Mouse (Mus musculus): ENCODE measurements at regions not wholly inside any gene's neighbourhood (a gene's known extent, or its start where the extent isn't known, plus 50 kb on each side); places are given as distances from the start of the nearest gene placed in this dataset.
"Not testable (repeated sequence)": the region's sequence is repeated elsewhere in the genome, so short reads cannot be mapped to it uniquely, and the experiment has no call there.

DNA sequence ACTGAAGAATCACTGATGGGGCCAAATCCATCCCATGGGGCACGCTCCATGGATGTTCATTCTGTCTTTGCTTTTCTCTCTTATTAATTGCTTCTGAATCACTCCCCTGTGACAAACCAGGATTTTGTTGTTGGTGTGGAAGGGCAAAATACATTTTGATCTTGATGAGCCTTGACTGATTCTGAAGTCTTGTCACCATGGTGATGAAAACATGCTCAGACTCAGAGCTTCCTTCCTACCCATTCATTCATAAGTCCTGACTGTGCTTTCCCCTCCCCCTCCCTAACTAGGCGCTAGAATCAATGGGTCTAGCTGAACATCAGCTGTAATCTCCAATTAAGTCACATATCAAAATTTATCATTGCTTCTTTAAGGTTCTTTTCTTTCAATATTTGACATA is 84.2 kb upstream of the Pou1f1 start:
- H3K9ac ChIP-seq (replicated peaks), result no peak overlapping the region
- TF ChIP-seq EP300 (IDR thresholded peaks at IDR 0.05; ENCODE audit: low read depth) (no peak), CTCF (IDR thresholded peaks at IDR 0.05; ENCODE audit: low read depth) (no peak)
- no peak overlapping the region for H3K4me2 ChIP-seq (ENCODE audit: low read depth, low read length)
- H3K27ac ChIP-seq (ENCODE audit: low read depth), result no peak overlapping the region
- H3K9me3 ChIP-seq (ENCODE audit: low read length), result no peaks in the 10 kb centered on the region
- H3K4me1 ChIP-seq (ENCODE audit: insufficient read depth), result no peaks in the 10 kb centered on the region
- H3K4me3 ChIP-seq (ENCODE audit: low read depth, low read length), result no peak overlapping the region
- 64% methylated on average over 2 of the region's 2 CpGs for WGBS (ENCODE audit: insufficient replicate concordance)
- ATAC-seq, result no peak
- H3K27me3 ChIP-seq (ENCODE audit: insufficient read depth, low read length), result no peaks in the 10 kb centered on the region
- no peaks in the 10 kb centered on the region for H3K36me3 ChIP-seq (replicated peaks; ENCODE audit: insufficient read depth, low read length)
- DNase-seq, result no peak

DNA sequence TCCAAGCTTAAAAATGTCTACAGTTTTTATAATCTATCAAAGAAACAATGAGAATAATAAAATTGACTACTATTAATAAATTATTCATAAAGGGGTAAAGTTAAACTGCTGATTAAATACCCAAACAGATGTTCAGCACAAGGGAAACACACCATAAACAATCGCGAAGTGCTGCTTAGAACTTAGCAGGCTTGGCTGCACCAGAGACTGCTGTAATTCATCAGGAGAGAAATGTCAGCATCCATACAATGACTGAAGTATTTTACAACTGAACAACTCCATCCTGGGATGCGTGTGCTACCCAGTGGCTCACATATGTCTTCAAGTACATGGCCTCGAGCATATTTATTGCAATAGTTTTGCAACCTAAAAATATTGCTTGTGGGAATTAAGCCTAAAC is 78.4 kb upstream of the Pou1f1 start:
- Histone ChIP-seq H3K4me2 (ENCODE audit: low read depth, low read length) (no peak overlapping the region), H3K4me3 (ENCODE audit: low read depth, low read length) (no peak overlapping the region), H3K36me3 (replicated peaks; ENCODE audit: insufficient read depth, low read length) (no peaks in the 10 kb centered on the region), H3K9me3 (ENCODE audit: low read length) (no peaks in the 10 kb centered on the region), H3K9ac (replicated peaks) (no peak overlapping the region), H3K27ac (ENCODE audit: low read depth) (no peak overlapping the region), H3K4me1 (ENCODE audit: insufficient read depth) (no peaks in the 10 kb centered on the region), H3K27me3 (ENCODE audit: insufficient read depth, low read length) (no peaks in the 10 kb centered on the region)
- DNase-seq (no peak), ATAC-seq (no peak)
- 68% methylated on average over 4 of the region's 4 CpGs for WGBS (ENCODE audit: insufficient replicate concordance)
- TF ChIP-seq EP300 (IDR thresholded peaks at IDR 0.05; ENCODE audit: low read depth), result no peak
- no peak for TF ChIP-seq CTCF (IDR thresholded peaks at IDR 0.05; ENCODE audit: low read depth)

DNA sequence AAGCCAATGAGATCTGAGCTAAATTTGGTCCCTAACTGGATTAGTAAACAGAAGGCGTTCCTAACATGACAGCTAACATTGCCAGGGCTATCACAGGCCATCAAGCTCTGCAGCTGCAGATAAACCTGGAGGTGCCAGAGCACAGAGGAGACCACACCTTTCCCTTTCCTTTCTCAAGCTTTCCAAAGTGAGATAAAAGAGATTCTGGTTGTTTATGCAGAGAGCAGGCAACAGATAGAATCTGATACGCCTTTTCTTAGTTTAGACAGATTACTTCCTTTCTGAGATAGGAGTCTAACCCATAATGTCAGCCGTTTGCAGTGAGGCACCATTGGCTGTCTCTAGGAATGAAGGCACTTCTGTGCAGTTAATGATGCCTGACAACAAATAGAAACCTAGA is 71.5 kb upstream of the Pou1f1 start:
- Histone ChIP-seq H3K27me3 (ENCODE audit: insufficient read depth, low read length) (no peaks in the 10 kb centered on the region), H3K4me3 (ENCODE audit: low read depth, low read length) (no peak overlapping the region), H3K9ac (replicated peaks) (no peak overlapping the region), H3K27ac (ENCODE audit: low read depth) (no peak overlapping the region), H3K4me2 (ENCODE audit: low read depth, low read length) (no peak overlapping the region), H3K4me1 (ENCODE audit: insufficient read depth) (no peaks in the 10 kb centered on the region), H3K36me3 (replicated peaks; ENCODE audit: insufficient read depth, low read length) (no peaks in the 10 kb centered on the region), H3K9me3 (ENCODE audit: low read length) (no peaks in the 10 kb centered on the region)
- DNase-seq, result no peak
- TF ChIP-seq CTCF (IDR thresholded peaks at IDR 0.05; ENCODE audit: low read depth), result no peak
- ATAC-seq, result no peak
- 31% methylated on average over 3 of the region's 3 CpGs for WGBS (ENCODE audit: insufficient replicate concordance)

DNA sequence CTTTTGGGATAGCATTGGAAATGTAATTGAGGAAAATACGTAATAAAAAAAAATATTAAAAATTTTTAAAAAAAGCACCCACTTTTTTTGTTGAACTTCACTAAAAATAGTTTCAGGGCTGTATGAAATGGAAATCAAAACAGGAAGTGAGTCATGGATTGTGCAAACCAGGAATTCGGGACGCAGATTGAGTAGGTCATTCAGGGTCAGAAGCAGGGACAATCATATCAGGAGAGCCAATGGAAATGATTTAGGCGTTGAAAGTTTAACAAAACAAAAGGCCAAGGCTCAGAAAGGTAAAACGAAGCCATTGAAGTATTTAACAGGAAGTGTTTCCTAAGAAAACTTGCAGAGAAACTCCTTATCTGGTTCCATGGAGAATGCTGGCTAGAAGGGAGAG is 69.6 kb upstream of the Pou1f1 start:
- no peaks in the 10 kb centered on the region for H3K4me1 ChIP-seq (ENCODE audit: insufficient read depth)
- DNase-seq, result no peak
- no peak overlapping the region for H3K4me2 ChIP-seq (ENCODE audit: low read depth, low read length)
- no peaks in the 10 kb centered on the region for H3K36me3 ChIP-seq (replicated peaks; ENCODE audit: insufficient read depth, low read length)
- H3K27me3 ChIP-seq (ENCODE audit: insufficient read depth, low read length), result no peaks in the 10 kb centered on the region
- no peak overlapping the region for H3K9ac ChIP-seq (replicated peaks)
- TF ChIP-seq CTCF (IDR thresholded peaks at IDR 0.05; ENCODE audit: low read depth), result no peak
- TF ChIP-seq EP300 (IDR thresholded peaks at IDR 0.05; ENCODE audit: low read depth), result no peak
- no peak for ATAC-seq
- H3K4me3 ChIP-seq (ENCODE audit: low read depth, low read length), result no peak overlapping the region
- no peak overlapping the region for H3K27ac ChIP-seq (ENCODE audit: low read depth)
- WGBS (ENCODE audit: insufficient replicate concordance), result 46% methylated on average over 5 of the region's 5 CpGs
- no peaks in the 10 kb centered on the region for H3K9me3 ChIP-seq (ENCODE audit: low read length)

DNA sequence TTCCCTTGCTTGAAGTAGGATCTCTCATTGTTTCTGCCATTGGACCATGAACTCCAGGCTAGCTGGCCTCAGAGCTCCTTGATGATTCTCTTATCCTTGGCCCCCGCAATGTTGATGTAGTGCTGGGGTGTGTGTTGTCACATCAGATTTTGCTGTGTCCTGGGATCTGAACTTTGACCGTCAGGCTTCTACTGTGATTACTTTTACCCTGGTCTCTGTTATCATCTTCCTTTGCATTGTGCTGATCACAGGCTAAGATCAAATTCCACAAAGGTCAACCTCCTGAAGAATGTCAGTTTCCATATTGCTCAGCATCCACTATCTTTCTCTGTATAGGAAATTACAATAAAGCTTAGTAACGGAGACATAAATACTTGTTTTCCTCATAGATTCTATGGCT is 68.4 kb upstream of the Pou1f1 start:
- Histone ChIP-seq H3K4me3 (ENCODE audit: low read depth, low read length) (no peak overlapping the region), H3K9ac (replicated peaks) (no peak overlapping the region), H3K4me1 (ENCODE audit: insufficient read depth) (no peaks in the 10 kb centered on the region), H3K36me3 (replicated peaks; ENCODE audit: insufficient read depth, low read length) (no peaks in the 10 kb centered on the region), H3K27ac (ENCODE audit: low read depth) (no peak overlapping the region), H3K9me3 (ENCODE audit: low read length) (no peaks in the 10 kb centered on the region), H3K4me2 (ENCODE audit: low read depth, low read length) (no peak overlapping the region), H3K27me3 (ENCODE audit: insufficient read depth, low read length) (no peaks in the 10 kb centered on the region)
- ATAC-seq (no peak), DNase-seq (no peak)
- TF ChIP-seq EP300 (IDR thresholded peaks at IDR 0.05; ENCODE audit: low read depth) (no peak), CTCF (IDR thresholded peaks at IDR 0.05; ENCODE audit: low read depth) (no peak)
- WGBS (ENCODE audit: insufficient replicate concordance), result 75% methylated on average over 3 of the region's 3 CpGs

DNA sequence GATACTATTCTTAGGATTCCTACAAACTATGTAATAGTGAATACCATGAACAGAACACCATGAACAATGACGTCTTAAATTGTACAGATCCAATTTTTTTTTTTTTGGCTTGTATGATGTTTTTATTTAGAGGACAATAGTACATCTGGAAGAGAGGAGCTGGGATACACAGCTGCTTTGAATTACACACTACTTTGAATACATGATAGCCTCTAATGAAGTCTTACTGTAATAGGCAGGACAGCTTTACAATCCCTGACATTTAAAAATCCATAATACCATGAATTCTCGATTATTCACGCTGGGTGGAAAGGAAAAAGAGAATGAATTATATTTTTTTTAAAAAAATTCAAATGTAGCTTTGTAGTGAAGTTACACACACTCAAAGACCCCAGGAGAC is 63.4 kb upstream of the Pou1f1 start:
- not testable (repeated sequence) for H3K9me3 ChIP-seq (ENCODE audit: low read length); H3K36me3 ChIP-seq (replicated peaks; ENCODE audit: insufficient read depth, low read length); ATAC-seq; H3K27me3 ChIP-seq (ENCODE audit: insufficient read depth, low read length); H3K4me2 ChIP-seq (ENCODE audit: low read depth, low read length); H3K4me1 ChIP-seq (ENCODE audit: insufficient read depth); H3K4me3 ChIP-seq (ENCODE audit: low read depth, low read length); H3K27ac ChIP-seq (ENCODE audit: low read depth); H3K9ac ChIP-seq (replicated peaks); DNase-seq
- WGBS (ENCODE audit: insufficient replicate concordance), result 62% methylated on average over 1 of the region's 3 CpGs

DNA sequence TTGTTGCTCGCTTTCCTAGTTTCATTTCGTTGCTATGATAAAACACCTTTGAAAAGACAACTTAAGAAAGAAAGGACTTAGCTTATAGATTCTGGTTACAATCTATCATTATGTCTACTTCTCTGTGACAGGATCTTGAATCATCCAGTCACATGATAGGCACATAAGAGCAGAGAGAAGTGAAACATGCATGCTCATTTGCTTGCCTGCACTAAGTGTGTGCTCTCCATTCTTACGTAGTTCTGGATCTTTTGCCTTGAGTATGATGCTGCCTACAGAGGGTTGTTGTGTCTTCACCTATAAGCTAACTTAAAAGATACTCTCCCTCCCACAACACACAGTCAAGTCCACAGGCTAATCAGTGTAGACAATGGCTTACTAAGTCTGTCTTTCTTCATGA is 62.1 kb upstream of the Pou1f1 start:
- H3K4me1 ChIP-seq (ENCODE audit: insufficient read depth), result no peaks in the 10 kb centered on the region
- no peak overlapping the region for H3K27ac ChIP-seq (ENCODE audit: low read depth)
- no peak for TF ChIP-seq EP300 (IDR thresholded peaks at IDR 0.05; ENCODE audit: low read depth)
- TF ChIP-seq CTCF (IDR thresholded peaks at IDR 0.05; ENCODE audit: low read depth), result no peak
- DNase-seq (no peak), ATAC-seq (no peak)
- H3K27me3 ChIP-seq (ENCODE audit: insufficient read depth, low read length), result no peaks in the 10 kb centered on the region
- H3K9ac ChIP-seq (replicated peaks), result no peak overlapping the region
- H3K4me3 ChIP-seq (ENCODE audit: low read depth, low read length), result no peak overlapping the region
- no peaks in the 10 kb centered on the region for H3K9me3 ChIP-seq (ENCODE audit: low read length)
- no peak overlapping the region for H3K4me2 ChIP-seq (ENCODE audit: low read depth, low read length)
- WGBS (ENCODE audit: insufficient replicate concordance), result 78% methylated on average over 3 of the region's 3 CpGs
- H3K36me3 ChIP-seq (replicated peaks; ENCODE audit: insufficient read depth, low read length), result no peaks in the 10 kb centered on the region

All from liver, postnatal 0 days (tissue).